Mouse (Mus musculus) monocyte, adult 5-6 weeks (primary cell): Measurements from ENCODE around the gene Msmo1. TPM values are rescaled to one million over a fixed set of nuclear protein-coding genes. Genes with fewer than 3 reads are reported as not detected.

Experiments used
- total RNA-seq: library from RNA; stranded (forward); fragments of 200-1000, 200-491, 200-594 nt; gene quantifications from 3 replicates; pipeline ENCODE4 v1.2.3, GENCODE M21; 2017

Gene Msmo1
- total RNA-seq, 1 experiment from 2014 or later = 101 TPM

Other genes starting within 250 kb of the Msmo1 start
- 0.19 to 0.57 TPM in 2 of 3 replicates, not detected in the other for gene Cpe, start 40.7 kb downstream of the Msmo1 start, total RNA-seq
- gene Klhl2, start 116.2 kb upstream of the Msmo1 start, total RNA-seq = 29.4 to 59.8 TPM (median 43.6 TPM) in 3 replicates
- gene Tmem192, start 213.4 kb upstream of the Msmo1 start, total RNA-seq = 21.7 to 28.7 TPM (median 26.3 TPM) in 3 replicates